Mouse (Mus musculus) liver, adult 2 months (tissue): Measurements from ENCODE around the gene Sult2a7.

Source experiments
- CTCF ChIP-seq: fragments of 200-500 bp; IDR thresholded peaks from 2 replicates; pipeline ENCODE4 v1.5.1; 2011; ENCODE audit warnings: low read depth, low read length, control low read depth
- POLR2A ChIP-seq: fragments of 200-500 bp; IDR thresholded peaks from 2 replicates; pipeline ENCODE4 v1.6.1; 2011; ENCODE audit warnings: low read length, control low read depth; ENCODE audit not compliant: insufficient read depth; ENCODE audit errors: extremely low read depth

GRCm38 (mm10) chr7:14525280-14525679 is 31.2 kb upstream of the Sult2a7 start:
- TF ChIP-seq CTCF (no peak), POLR2A (no peak)
